Mouse (Mus musculus): ENCODE measurements at regions not wholly inside any gene's neighbourhood (a gene's known extent, or its start where the extent isn't known, plus 50 kb on each side); places are given as distances from the start of the nearest gene placed in this dataset.
"Not testable (repeated sequence)": the region's sequence is repeated elsewhere in the genome, so short reads cannot be mapped to it uniquely, and the experiment has no call there.

- 73% methylated on average over 3 of the region's 3 CpGs for WGBS
- Histone ChIP-seq H3K27ac (replicated peaks) (no peak overlapping the region), H3K4me3 (no peak overlapping the region), H3K9ac (no peak overlapping the region), H3K9me3 (no peaks in the 10 kb centered on the region), H3K36me3 (no peaks in the 10 kb centered on the region), H3K4me2 (no peak overlapping the region), H3K4me1 (replicated peaks) (no peaks in the 10 kb centered on the region), H3K27me3 (no peaks in the 10 kb centered on the region)
- ATAC-seq (ENCODE audit: low read depth), result no peak
These were observed 169.3 kb downstream of the Impad1 start for GRCm38 (mm10) chr4:4623840-4624239.

- not testable (repeated sequence) for H3K4me1 ChIP-seq (replicated peaks); H3K9ac ChIP-seq; H3K27me3 ChIP-seq; H3K36me3 ChIP-seq; ATAC-seq (ENCODE audit: low read depth); H3K4me3 ChIP-seq; H3K9me3 ChIP-seq; H3K4me2 ChIP-seq; H3K27ac ChIP-seq (replicated peaks)
- 84% methylated on average over 1 of the region's 1 CpGs for WGBS
These were observed 173.0 kb downstream of the Impad1 start for GRCm38 (mm10) chr4:4620135-4620534.

DNA sequence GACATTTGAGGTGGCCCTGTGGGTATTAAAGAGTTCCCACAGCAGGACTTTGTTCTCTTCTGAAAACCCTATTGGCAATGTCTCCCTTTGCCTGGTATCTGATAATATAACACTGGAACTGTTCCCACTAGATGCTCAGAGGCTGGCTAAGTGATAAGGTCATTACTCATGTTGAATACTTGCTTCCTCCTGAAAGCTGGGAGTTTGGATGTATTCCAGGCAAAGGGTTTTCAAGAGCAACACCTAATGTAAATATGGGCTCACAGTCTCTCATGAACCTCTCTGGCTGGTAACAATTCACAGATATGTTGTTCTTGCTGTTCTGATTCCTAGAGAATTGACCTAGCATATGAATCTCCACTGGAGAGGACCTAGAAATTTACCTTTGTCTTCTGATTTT lies 178.6 kb downstream of the Impad1 start:
- H3K9ac ChIP-seq, result no peak overlapping the region
- H3K4me3 ChIP-seq, result no peak overlapping the region
- ATAC-seq (ENCODE audit: low read depth), result no peak

More for the DNA sequence above, 178.6 kb downstream of the Impad1 start:
- H3K9me3 ChIP-seq, result no peaks in the 10 kb centered on the region
- no peaks in the 10 kb centered on the region for H3K27me3 ChIP-seq
- no peaks in the 10 kb centered on the region for H3K4me1 ChIP-seq (replicated peaks)
- H3K4me2 ChIP-seq, result no peak overlapping the region
- H3K27ac ChIP-seq (replicated peaks), result no peak overlapping the region
- no peaks in the 10 kb centered on the region for H3K36me3 ChIP-seq

Data from neural tube, embryonic 13.5 days (tissue).